Mouse (Mus musculus): ENCODE data around the gene Rhbdf1.
"Not testable (repeated sequence)": the region's sequence is repeated elsewhere in the genome, so short reads cannot be mapped to it uniquely, and the experiment has no call there.

The Rhbdf1 gene

GRCm38 (mm10) chr11:32220607-32221224 is 1.4 kb downstream of the Rhbdf1 start:
- DNase-seq = no peak

GRCm38 (mm10) chr11:32219287-32219686 is 2.8 kb downstream of the Rhbdf1 start:
- DNase-seq = no peak

- no peak for DNase-seq
These were observed 3.5 kb downstream of the Rhbdf1 start for GRCm38 (mm10) chr11:32218501-32219050.

- peak; percentile 86 for DNase-seq
These were observed 5.2 kb downstream of the Rhbdf1 start for GRCm38 (mm10) chr11:32216851-32217250.

GRCm38 (mm10) chr11:32215372-32216162 is 6.5 kb downstream of the Rhbdf1 start:
- DNase-seq = no peak

- DNase-seq = no peak
These were observed 11.5 kb downstream of the Rhbdf1 start for GRCm38 (mm10) chr11:32210623-32211022.

- peak; percentile 96 for DNase-seq
These were observed 16.8 kb downstream of the Rhbdf1 start, which contains the start of gene Snrnp25 for GRCm38 (mm10) chr11:32205058-32205873. Snrnp25 (plus strand) TSS chr11:32205415.

GRCm38 (mm10) chr11:32201922-32202685 is 20.0 kb downstream of the Rhbdf1 start:
- no peak for DNase-seq

- DNase-seq = not testable (repeated sequence)
These were observed 21.1 kb downstream of the Rhbdf1 start for GRCm38 (mm10) chr11:32200992-32201391.

GRCm38 (mm10) chr11:32200075-32200601 is 22.0 kb downstream of the Rhbdf1 start, which contains the start of gene Il9r:
Il9r (minus strand) TSS chr11:32200279.
- DNase-seq = no peak

GRCm38 (mm10) chr11:32199230-32199629 is 22.9 kb downstream of the Rhbdf1 start:
- no peak for DNase-seq

- no peak for DNase-seq
These were observed 23.7 kb downstream of the Rhbdf1 start for GRCm38 (mm10) chr11:32198256-32198955.

- no peak for DNase-seq
These were observed 24.3 kb downstream of the Rhbdf1 start for GRCm38 (mm10) chr11:32197766-32198165.

GRCm38 (mm10) chr11:32196727-32197126 is 25.4 kb downstream of the Rhbdf1 start:
- no peak for DNase-seq

GRCm38 (mm10) chr11:32195867-32196540 is 26.1 kb downstream of the Rhbdf1 start:
- no peak for DNase-seq

- no peak for DNase-seq
These were observed 27.5 kb downstream of the Rhbdf1 start for GRCm38 (mm10) chr11:32194626-32195025.

GRCm38 (mm10) chr11:32194086-32194485 is 28.0 kb downstream of the Rhbdf1 start:
- no peak for DNase-seq

GRCm38 (mm10) chr11:32193156-32193555 is 28.9 kb downstream of the Rhbdf1 start:
- no peak for DNase-seq

- DNase-seq = no peak
These were observed 31.4 kb downstream of the Rhbdf1 start for GRCm38 (mm10) chr11:32190603-32191110.

GRCm38 (mm10) chr11:32190119-32190518 is 32.0 kb downstream of the Rhbdf1 start:
- DNase-seq = peak; percentile 21

All from lung, postnatal 14 days (tissue).